Mouse (Mus musculus) cortical plate, adult 2 months (tissue): ENCODE data around the gene Hoxa7.

ENCODE experiments used
- CTCF ChIP-seq: fragments of 200-500 bp; IDR thresholded peaks from 2 replicates; pipeline ENCODE4 v1.5.1; 2011; ENCODE audit warnings: mild to moderate bottlenecking, control low read depth, low read length; ENCODE audit not compliant: insufficient read depth; ENCODE audit errors: extremely low read depth
- POLR2A ChIP-seq: fragments of 200-500 bp; IDR thresholded peaks from 2 replicates; pipeline ENCODE4 v1.6.1; 2011; ENCODE audit warnings: mild to moderate bottlenecking, low read length, control low read depth; ENCODE audit not compliant: insufficient read depth; ENCODE audit errors: extremely low read depth

GRCm38 (mm10) chr6:52167176-52167575 is 54.5 kb downstream of the Hoxa7 start:
- TF ChIP-seq POLR2A (no peak), CTCF (no peak)
